Mouse (Mus musculus): ENCODE measurements around the gene Ilf3. TPM values are rescaled to one million over a fixed set of nuclear protein-coding genes. Genes with fewer than 3 reads are reported as not detected.

Gene Ilf3
- polyA plus RNA-seq, 1 experiment, result 4.7 TPM

DNA sequence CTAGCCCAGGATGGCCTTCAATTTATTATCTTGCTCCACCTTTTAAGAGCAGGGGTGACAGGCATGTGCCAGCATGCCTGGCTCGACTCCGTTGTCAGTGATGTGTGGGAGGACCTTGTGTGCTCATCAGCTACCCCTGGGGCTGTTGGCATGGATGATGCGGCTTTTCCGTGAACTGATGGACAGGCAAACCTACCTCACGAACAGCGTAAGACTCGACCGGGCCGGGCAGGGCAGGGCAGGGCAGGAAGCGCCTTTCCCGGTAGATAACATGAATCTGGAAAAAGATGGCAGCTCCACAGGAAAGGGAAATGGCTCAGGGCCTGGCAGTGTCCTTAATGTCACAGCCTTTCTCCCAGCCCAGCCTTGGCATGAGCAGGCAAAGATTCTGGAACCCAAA, 43.4 kb upstream of the Ilf3 start:
- no peak for TF ChIP-seq TAL1 (IDR thresholded peaks at IDR 0.05; ENCODE audit: low read length)
- TF ChIP-seq GATA1 (IDR thresholded peaks at IDR 0.05; ENCODE audit: low read length), result no peak
- no peaks in the 10 kb centered on the region; the same call in 1 of the 2 replicates for H3K36me3 ChIP-seq (ENCODE audit: control insufficient read depth)
- no peak overlapping the region for H3K4me3 ChIP-seq (replicated peaks)
- 0 out of 2 replicates have a peak, but pooled peaks cover 2% of the 10 kb centered on the region for H3K9me3 ChIP-seq (ENCODE audit: control insufficient read depth, low read length)
- no peaks in the 10 kb centered on the region for H3K27me3 ChIP-seq (ENCODE audit: control insufficient read depth)
- H3K4me1 ChIP-seq (ENCODE audit: control insufficient read depth), result peaks cover 47% of the 10 kb centered on the region

DNA sequence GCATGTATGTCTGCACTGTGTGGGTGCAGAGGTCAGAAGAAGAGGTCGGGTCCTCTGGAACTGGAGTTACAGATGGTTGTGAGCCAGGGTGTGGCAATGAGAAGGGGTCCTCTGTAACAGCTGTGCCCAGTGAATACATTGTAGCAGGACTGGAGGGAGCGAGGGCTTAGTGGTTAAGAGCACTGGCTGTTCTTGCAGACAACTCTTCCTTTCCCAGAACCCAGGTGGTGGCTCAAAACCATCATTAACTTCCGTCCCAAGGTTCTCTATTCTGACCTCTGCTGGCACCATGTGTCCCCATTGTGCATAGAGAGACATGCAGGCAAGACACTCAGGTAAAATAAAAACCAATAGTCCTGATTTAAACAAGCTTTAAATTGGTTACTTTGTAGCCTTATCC, 40.1 kb upstream of the Ilf3 start:
- Histone ChIP-seq H3K9me3 (ENCODE audit: control insufficient read depth, low read length) (no peaks in the 10 kb centered on the region), H3K4me1 (ENCODE audit: control insufficient read depth) (peaks cover 19% of the 10 kb centered on the region), H3K36me3 (ENCODE audit: control insufficient read depth) (no peaks in the 10 kb centered on the region; the same call in 1 of the 2 replicates), H3K4me3 (replicated peaks) (no peak overlapping the region), H3K27me3 (ENCODE audit: control insufficient read depth) (no peaks in the 10 kb centered on the region)
- TF ChIP-seq GATA1 (IDR thresholded peaks at IDR 0.05; ENCODE audit: low read length) (no peak), TAL1 (IDR thresholded peaks at IDR 0.05; ENCODE audit: low read length) (no peak)

DNA sequence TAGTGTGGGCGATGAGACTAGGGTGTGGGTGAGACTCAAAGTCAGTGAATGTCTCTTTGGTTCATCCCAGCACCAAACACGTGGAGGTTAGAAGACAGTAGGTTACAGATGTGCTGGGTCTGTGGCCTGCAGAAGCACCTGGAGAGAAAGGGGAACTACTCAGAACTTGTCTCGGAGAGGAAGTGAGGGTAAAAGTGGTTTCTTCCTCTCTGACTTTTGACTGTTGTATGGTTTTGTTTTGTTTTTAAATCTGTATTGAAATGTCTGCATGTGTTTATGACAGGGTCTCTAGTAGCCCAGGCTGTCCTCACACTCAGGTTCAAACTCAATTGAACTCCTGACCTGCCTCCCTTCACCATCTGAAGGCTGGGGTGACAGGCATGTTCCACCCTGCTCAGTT, 39.6 kb upstream of the Ilf3 start:
- H3K27me3 ChIP-seq (ENCODE audit: control insufficient read depth), result no peaks in the 10 kb centered on the region
- no peaks in the 10 kb centered on the region; the same call in 1 of the 2 replicates for H3K36me3 ChIP-seq (ENCODE audit: control insufficient read depth)
- no peak for TF ChIP-seq TAL1 (IDR thresholded peaks at IDR 0.05; ENCODE audit: low read length)
- TF ChIP-seq GATA1 (IDR thresholded peaks at IDR 0.05; ENCODE audit: low read length), result no peak
- H3K9me3 ChIP-seq (ENCODE audit: control insufficient read depth, low read length), result no peaks in the 10 kb centered on the region
- no peak overlapping the region for H3K4me3 ChIP-seq (replicated peaks)
- peaks cover 17% of the 10 kb centered on the region for H3K4me1 ChIP-seq (ENCODE audit: control insufficient read depth)

DNA sequence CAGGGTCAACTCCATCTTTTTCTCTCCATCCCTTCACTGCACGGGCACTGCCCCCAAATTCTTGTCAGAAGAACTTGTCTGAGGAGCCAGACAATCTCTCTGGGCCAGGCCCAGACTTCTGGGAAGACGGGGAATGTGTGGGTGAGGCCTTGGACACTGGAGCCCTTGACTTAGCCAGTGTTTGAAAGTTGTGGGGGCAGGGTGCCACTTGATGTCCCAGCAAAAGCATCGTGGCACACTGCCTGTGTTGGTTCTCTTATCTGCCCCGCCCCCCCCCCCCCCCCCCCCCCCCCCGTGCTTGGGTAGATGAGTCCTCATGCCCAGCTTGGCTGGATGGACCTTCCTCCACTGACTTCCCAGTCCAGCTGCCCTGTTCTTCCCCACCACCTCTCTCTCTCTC, 38.6 kb upstream of the Ilf3 start:
- TF ChIP-seq TAL1 (IDR thresholded peaks at IDR 0.05; ENCODE audit: low read length) (no peak), GATA1 (IDR thresholded peaks at IDR 0.05; ENCODE audit: low read length) (no peak)
- peaks cover 12% of the 10 kb centered on the region for H3K4me1 ChIP-seq (ENCODE audit: control insufficient read depth)
- no peaks in the 10 kb centered on the region for H3K9me3 ChIP-seq (ENCODE audit: control insufficient read depth, low read length)
- H3K4me3 ChIP-seq (replicated peaks), result no peak overlapping the region
- H3K36me3 ChIP-seq (ENCODE audit: control insufficient read depth), result no peaks in the 10 kb centered on the region; the same call in 1 of the 2 replicates
- no peaks in the 10 kb centered on the region for H3K27me3 ChIP-seq (ENCODE audit: control insufficient read depth)

DNA sequence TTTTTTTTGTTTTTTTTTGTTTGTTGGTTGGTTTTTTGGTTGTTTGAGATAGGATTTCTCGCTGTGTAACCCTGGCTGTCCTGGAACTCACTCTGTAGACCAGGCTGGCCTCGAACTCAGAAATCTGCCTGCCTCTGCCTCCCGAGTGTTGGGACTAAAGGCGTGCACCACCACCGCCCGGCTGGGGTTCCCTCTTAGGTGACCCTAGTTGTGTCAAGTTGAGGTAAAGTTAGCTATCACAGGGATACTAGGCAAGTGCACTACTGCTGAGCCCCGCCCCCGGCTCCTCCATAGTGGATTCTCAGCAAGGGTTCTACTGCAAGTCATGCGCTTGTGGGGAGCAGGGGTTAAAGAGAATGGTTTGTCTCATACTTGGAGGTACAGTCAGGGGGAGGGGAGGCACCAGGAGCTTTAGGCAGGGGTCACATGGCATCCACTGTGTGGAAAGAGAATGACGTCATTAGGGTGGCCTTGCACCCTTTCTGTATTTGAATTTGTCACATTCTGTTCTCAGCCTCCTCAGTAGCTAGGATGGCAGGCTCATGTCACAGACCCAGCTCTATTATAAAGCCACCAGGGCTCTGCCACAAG, 37.9 kb upstream of the Ilf3 start:
- Histone ChIP-seq H3K27me3 (ENCODE audit: control insufficient read depth) (no peaks in the 10 kb centered on the region), H3K4me1 (ENCODE audit: control insufficient read depth) (peaks cover 6% of the 10 kb centered on the region), H3K36me3 (ENCODE audit: control insufficient read depth) (no peaks in the 10 kb centered on the region; the same call in 1 of the 2 replicates), H3K9me3 (ENCODE audit: control insufficient read depth, low read length) (no peaks in the 10 kb centered on the region), H3K4me3 (replicated peaks) (no peak overlapping the region)
- no peak for TF ChIP-seq TAL1 (IDR thresholded peaks at IDR 0.05; ENCODE audit: low read length)
- no peak for TF ChIP-seq GATA1 (IDR thresholded peaks at IDR 0.05; ENCODE audit: low read length)

DNA sequence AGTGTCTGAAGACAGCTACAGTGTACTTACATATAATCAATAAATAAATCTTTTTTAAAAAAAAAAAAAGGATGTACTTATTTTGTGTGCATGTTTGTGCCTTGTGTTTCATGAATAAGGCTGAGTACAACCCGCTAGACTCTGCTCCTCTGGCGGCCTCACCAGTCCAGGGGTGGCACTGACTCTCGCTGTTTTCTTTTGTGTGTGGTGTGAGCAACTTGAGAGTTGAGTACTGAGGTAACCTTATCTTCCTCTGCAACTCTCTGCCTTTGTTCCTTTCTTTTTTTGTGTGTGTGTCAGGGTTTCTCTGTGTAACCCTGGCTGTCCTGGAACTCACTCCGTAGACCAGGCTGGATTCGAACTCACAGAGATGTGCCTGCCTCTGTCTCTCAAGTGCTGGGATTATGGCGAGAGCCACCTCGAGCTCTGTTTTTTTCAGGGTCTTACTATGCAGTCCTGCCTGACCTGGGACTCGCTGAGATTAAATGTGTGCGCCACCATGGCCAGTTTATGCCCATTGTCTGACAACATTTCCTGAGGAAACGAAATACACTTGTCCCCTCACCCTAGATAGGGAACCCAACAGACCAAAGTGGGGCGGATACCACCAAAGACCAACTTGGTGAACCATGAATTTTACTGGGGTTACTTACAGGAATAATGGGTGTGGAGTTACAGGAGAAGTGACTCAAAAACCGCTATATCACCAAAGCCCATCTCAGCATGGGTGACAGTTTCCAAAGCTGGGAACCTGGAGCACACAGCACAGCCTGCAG, 36.1 kb upstream of the Ilf3 start:
- no peaks in the 10 kb centered on the region for H3K9me3 ChIP-seq (ENCODE audit: control insufficient read depth, low read length)

DNA sequence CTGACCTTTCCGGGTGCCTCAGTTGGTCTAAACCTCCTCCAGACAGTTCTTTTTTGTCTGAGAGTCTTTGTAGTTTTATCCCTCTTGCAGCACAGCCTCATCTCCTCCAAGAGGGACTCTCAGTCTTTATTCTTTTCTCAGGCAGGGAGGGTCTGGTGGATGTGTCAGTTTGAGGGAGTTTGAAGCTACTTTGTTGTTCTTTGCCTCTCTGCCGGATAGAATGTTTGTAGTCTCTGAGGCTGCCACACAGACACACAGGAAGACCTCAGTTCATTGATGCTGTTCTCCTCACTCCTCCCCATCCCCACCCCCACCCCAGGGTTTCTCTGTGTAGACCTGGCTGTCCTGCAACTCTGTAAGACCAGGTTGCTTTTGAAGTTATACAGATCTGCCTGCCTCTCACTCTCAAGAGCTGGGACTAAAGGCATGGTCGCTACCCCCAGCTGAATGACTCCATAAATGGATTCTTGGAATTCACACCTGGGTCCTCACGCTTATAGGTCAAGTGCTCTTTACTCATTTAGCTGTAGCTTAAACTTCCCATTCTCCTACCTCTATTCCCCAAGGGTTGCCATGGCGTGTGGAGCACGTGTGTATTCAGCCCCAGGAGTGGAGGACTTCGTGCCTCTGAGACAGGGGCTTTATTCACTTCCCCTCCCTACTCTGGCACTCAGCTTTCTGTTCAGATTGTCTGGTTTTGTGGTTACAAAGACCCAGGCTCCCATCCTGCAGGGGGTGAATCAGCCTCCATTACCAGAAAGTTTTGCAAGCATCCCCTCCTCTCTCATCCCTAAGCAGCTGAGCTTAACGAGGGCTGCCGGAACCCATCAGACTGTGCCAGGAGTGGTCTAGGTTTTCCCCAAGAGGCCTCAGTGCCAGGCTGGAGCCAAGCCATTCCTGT, 35.3 kb upstream of the Ilf3 start:
- Histone ChIP-seq H3K27me3 (ENCODE audit: control insufficient read depth) (no peaks in the 10 kb centered on the region), H3K4me1 (ENCODE audit: control insufficient read depth) (peaks cover 4% of the 10 kb centered on the region), H3K36me3 (ENCODE audit: control insufficient read depth) (no peaks in the 10 kb centered on the region), H3K9me3 (ENCODE audit: control insufficient read depth, low read length) (no peaks in the 10 kb centered on the region), H3K4me3 (replicated peaks) (no peak overlapping the region)
- no peak for TF ChIP-seq GATA1 (IDR thresholded peaks at IDR 0.05; ENCODE audit: low read length)
- TF ChIP-seq TAL1 (IDR thresholded peaks at IDR 0.05; ENCODE audit: low read length), result no peak

More for the DNA sequence above, 36.1 kb upstream of the Ilf3 start:
- Histone ChIP-seq H3K4me1 (ENCODE audit: control insufficient read depth) (peaks cover 4% of the 10 kb centered on the region), H3K36me3 (ENCODE audit: control insufficient read depth) (no peaks in the 10 kb centered on the region), H3K27me3 (ENCODE audit: control insufficient read depth) (no peaks in the 10 kb centered on the region), H3K4me3 (replicated peaks) (no peak overlapping the region)
- TF ChIP-seq GATA1 (IDR thresholded peaks at IDR 0.05; ENCODE audit: low read length) (no peak), TAL1 (IDR thresholded peaks at IDR 0.05; ENCODE audit: low read length) (no peak)

DNA sequence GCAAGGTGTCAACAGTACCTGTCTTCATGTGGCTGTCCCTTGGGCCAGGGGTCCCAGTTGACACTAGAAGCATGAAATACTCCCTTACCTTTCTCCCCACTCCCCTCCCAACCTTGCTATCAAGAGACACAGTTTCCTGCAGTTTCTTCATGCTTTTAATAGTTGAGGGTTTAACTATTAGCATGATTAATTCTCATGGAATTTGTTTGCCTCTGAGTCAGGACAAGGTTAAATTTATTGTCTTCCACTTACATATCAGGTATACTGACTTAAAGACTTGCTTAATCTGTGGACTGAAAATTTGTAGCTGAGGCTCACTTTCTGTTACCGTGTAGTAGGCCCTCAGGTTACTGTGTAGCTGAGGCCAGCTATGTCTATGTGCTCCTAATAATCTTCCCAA, 34.1 kb upstream of the Ilf3 start:
- TF ChIP-seq GATA1 (IDR thresholded peaks at IDR 0.05; ENCODE audit: low read length) (no peak), TAL1 (IDR thresholded peaks at IDR 0.05; ENCODE audit: low read length) (no peak)
- peaks cover 4% of the 10 kb centered on the region for H3K4me1 ChIP-seq (ENCODE audit: control insufficient read depth)
- H3K27me3 ChIP-seq (ENCODE audit: control insufficient read depth), result no peaks in the 10 kb centered on the region
- no peaks in the 10 kb centered on the region; the same call in 1 of the 2 replicates for H3K36me3 ChIP-seq (ENCODE audit: control insufficient read depth)
- H3K9me3 ChIP-seq (ENCODE audit: control insufficient read depth, low read length), result no peaks in the 10 kb centered on the region
- no peak overlapping the region for H3K4me3 ChIP-seq (replicated peaks)

DNA sequence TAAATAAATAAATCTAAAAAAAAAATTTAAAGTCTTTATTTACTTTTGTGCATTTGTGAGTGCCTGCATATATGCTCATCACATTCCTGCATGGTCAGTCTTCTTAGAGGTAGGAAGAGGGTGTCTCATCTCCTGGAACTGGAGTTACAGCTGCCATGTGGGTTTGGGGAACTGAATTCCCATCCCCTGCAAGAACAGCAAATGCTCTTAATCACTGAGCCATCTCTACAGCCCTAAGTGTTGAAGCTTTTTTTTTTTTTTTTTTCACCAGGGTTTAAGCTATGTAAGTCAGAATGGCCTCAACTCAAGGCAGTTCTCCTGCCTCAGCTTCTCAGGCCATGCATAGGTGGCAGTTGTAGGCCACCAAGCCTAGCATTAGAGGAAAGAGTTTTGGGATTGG, 32.9 kb upstream of the Ilf3 start:
- no peak for TF ChIP-seq GATA1 (IDR thresholded peaks at IDR 0.05; ENCODE audit: low read length)
- TF ChIP-seq TAL1 (IDR thresholded peaks at IDR 0.05; ENCODE audit: low read length), result no peak
- Histone ChIP-seq H3K36me3 (ENCODE audit: control insufficient read depth) (no peaks in the 10 kb centered on the region; the same call in 1 of the 2 replicates), H3K4me1 (ENCODE audit: control insufficient read depth) (peaks cover 2% of the 10 kb centered on the region), H3K9me3 (ENCODE audit: control insufficient read depth, low read length) (no peaks in the 10 kb centered on the region), H3K4me3 (replicated peaks) (no peak overlapping the region), H3K27me3 (ENCODE audit: control insufficient read depth) (no peaks in the 10 kb centered on the region)
